Mouse (Mus musculus) liver (tissue): ENCODE measurements around the gene Ly6g6e.
"Not testable (repeated sequence)": the region's sequence is repeated elsewhere in the genome, so short reads cannot be mapped to it uniquely, and the experiment has no call there.

Source experiments
- DNase-seq: peaks from one replicate; pipeline ENCODE4 v3.0.0-alpha.2; 2020; ENCODE audit warnings: mixed read lengths

Ly6g6e gene

GRCm38 (mm10) chr17:35104079-35104478 lies 27.4 kb downstream of the Ly6g6e start:
- no peak for DNase-seq

- DNase-seq, result peak; percentile 82
Measured at GRCm38 (mm10) chr17:35104754-35105153, 28.1 kb downstream of the Ly6g6e start.

DNA sequence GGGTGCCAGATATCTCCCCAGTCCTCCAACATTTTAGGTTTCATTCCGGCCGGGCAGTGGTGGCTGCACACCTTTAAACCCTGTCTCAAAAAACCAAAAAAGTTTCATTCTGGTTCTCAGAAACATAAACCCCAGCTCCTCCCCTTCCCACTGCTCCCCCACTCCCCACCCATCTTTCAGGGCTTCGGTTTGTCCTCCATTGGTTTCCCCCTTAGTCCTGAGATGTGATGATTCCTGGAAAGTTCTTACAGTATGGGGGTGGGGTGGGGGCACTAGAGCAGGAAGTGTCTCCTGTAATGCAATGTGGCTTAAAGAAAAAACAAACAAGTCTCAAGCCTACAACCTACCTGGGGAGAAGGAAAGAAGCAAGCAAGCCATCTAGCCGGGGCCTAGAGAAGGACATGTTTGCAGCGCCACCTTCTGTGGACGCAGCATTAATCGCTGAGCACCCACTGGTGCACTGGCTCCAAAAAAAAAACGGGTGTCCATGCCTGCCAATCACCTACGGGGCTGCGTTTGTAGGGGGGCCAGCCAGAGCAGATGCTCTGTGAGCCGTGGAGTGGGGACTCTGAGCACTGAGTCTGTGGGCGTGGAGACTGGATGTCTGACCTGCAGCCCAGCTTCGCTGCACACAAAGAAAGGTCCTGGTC lies 29.2 kb downstream of the Ly6g6e start:
- DNase-seq, result peak; percentile 62

- no peak for DNase-seq
Measured at GRCm38 (mm10) chr17:35106522-35106921, 29.8 kb downstream of the Ly6g6e start.

GRCm38 (mm10) chr17:35108097-35108496 lies 31.4 kb downstream of the Ly6g6e start, which contains the start of gene Ly6g5c:
Ly6g5c (plus strand) TSS chr17:35108279.
- no peak for DNase-seq

DNA sequence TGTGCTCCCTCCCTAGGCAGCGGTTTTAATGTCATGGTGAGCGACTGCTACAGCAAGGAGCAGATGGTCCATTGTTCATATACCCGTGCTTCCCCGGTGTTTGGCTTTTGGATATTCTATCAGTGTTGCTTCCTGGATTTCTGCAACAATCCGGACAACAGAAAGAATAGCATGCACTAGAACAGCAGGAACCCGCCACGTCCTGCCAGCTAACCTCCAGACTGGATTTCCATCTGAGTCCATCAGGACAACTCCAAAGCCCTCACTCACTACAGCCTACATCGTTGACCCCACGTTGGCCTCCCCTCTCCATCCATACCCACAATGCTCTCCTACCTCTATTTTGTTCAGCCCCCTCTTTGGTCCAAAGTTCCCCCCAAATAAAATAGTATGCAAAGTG lies 35.1 kb downstream of the Ly6g6e start:
- DNase-seq, result no peak

DNA sequence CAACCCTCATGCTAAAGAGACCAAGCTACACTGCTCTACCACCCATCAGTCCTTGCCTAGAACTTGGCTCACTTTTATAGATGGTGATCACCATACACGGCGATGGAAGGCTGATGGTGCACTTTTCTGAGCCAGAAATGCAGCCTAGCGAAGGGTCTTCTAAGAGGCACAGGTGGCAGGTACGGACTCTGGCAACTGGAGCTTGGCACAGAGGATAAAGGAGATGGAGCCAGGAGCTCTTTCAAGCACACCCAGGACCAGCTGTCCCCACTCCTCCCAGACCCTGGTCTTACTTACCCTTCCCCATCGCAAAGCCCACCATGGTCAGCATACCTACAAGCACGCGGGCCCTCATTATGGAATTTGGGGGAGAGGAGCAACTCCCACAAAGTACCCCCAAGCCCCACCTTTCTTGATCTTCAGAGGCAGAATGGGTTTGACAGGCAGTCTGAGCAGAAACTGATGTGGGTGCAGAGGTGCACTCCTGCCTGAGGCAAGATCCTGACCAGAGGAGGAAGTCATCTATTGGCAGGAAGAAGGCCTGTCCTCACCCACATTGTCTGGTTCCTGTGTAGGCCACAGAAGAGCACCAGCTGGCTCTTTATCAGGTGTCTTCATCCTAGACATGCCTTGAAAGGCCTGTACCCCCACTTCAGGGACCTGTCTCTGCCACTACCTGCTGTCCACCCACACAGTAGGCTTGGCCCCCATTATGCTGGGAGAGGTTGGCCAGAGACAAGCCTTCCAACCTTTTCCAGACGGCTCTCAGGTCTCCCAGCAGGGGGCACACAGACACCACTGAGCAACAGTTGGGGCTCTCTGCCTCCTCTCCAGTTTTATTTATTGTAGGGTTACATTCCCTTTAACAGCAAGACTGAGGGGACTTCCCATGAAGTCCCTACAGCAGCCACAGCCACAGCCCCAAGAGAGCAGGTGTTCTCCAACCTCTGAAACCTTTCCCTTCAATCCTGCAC lies 38.6 kb downstream of the Ly6g6e start, which contains the start of gene Ly6g5b:
Gene Ly6g5b, minus strand, starts transcription at position 383 of the 974 bp plus-strand sequence.
- peak; percentile 49 for DNase-seq

DNA sequence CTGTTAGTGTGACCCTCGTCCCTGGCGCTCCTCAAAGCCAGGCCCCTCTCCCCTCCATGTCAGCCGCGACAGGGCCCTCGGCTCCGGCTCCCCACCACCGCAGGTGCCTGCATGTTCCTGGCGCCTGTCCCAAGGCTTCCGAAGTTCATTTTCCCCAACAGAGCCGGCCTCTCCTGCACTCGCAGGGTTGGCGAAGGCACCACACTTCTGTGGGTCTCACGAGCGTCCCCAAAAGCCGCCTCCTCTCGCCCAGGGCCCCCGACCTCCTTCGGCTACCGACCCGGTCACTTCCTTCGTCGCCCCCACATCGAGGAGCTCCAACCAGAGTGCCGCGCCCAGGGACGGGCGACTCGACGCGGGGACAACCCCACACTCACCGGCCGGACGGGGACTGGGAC lies 44.0 kb downstream of the Ly6g6e start:
- DNase-seq, result no peak

GRCm38 (mm10) chr17:35121143-35121799 lies 44.6 kb downstream of the Ly6g6e start, which contains the start of gene Gpank1:
Gpank1 (plus strand) TSS chr17:35121455.
- DNase-seq, result peak; percentile 96

DNA sequence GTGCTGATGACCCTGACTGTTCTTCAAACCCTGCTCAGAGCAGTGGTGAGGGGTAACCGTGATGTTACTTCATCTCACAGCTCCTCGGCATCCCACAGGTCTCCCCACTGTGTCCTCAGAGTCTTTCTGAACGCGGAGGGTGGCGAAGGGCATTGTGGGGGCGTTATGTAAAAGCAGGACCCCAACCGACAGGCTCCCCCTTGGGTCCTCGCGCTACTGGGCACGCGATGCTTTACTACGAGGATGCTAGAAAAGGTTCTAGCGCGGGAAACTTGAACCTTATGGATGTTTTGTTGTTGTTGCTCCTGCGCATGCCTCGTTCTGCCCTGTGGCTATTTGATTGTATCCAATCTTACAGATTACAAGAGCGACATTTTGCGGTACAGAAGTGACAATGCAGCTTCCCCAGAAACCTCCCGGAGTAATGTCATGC lies 45.2 kb downstream of the Ly6g6e start, which contains the start of gene Csnk2b:
Gene Csnk2b, minus strand, starts transcription at position 183 of the 433 bp plus-strand sequence.
- DNase-seq, result peak; percentile 44

GRCm38 (mm10) chr17:35123287-35123686 lies 46.6 kb downstream of the Ly6g6e start:
- not testable (repeated sequence) for DNase-seq

- DNase-seq, result not testable (repeated sequence)
Measured at GRCm38 (mm10) chr17:35124261-35124896, 47.7 kb downstream of the Ly6g6e start.

DNA sequence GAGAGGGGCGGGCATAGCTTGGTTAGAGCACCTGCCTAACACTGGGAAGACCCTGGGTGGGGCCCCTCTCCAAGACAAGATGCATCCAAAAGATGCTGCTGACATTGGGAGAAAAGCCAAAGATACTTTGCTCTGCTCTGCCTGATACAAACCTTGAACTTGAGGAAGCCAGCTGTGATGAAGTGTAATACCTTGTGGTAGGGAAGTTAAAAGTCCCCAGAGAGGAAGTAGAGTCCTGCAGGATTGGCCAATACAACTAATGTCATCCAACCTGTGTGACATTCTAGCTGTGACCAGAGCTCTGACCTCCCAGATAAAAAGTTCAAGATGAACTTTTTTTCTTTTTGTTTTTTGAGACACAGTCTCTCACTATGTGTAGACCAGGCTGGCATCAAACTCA lies 48.4 kb downstream of the Ly6g6e start:
- no peak for DNase-seq

- no peak for DNase-seq
Measured at GRCm38 (mm10) chr17:35125578-35125977, 48.9 kb downstream of the Ly6g6e start.

DNA sequence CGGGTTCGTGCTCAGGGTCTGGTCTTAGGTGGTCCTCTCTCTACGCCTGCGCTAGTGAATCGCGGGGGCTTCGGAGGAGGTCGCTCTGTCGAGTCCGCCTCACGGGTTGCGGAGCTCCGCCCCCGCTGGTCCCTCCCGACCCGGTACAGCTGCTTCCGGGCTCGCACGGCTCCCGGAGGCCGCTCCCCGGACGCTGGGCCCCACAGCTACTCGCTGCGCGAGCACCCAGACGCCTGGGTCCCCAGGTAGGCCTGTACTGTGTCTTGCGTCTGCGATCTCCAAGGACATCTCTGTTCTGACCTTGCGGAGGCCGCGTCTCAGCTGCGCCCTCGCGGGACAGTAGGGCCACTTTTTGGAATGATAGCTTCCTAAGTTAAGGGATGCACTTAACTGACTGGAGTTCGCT lies 49.5 kb downstream of the Ly6g6e start, which contains the start of gene D17H6S53E:
Gene D17H6S53E, plus strand, starts transcription at position 168 of the 406 bp plus-strand sequence.
- DNase-seq, result peak; percentile 89

GRCm38 (mm10) chr17:35127017-35127416 lies 50.3 kb downstream of the Ly6g6e start:
- DNase-seq, result no peak
